Mouse (Mus musculus) spleen, adult 2 months (tissue): ENCODE data around the gene Dnmt3l.

Source experiments
- CTCF ChIP-seq: fragments of 200-500 bp; IDR thresholded peaks from 2 replicates; pipeline ENCODE4 v1.5.1; 2011; ENCODE audit warnings: mild to moderate bottlenecking, inconsistent platforms; ENCODE audit not compliant: insufficient read depth, insufficient read length, insufficient replicate concordance; ENCODE audit errors: extremely low read depth
- POLR2A ChIP-seq: fragments of 200-500 bp; IDR thresholded peaks from 2 replicates; pipeline ENCODE4 v1.6.1; 2011; ENCODE audit warnings: low read depth, low read length, inconsistent platforms

DNA sequence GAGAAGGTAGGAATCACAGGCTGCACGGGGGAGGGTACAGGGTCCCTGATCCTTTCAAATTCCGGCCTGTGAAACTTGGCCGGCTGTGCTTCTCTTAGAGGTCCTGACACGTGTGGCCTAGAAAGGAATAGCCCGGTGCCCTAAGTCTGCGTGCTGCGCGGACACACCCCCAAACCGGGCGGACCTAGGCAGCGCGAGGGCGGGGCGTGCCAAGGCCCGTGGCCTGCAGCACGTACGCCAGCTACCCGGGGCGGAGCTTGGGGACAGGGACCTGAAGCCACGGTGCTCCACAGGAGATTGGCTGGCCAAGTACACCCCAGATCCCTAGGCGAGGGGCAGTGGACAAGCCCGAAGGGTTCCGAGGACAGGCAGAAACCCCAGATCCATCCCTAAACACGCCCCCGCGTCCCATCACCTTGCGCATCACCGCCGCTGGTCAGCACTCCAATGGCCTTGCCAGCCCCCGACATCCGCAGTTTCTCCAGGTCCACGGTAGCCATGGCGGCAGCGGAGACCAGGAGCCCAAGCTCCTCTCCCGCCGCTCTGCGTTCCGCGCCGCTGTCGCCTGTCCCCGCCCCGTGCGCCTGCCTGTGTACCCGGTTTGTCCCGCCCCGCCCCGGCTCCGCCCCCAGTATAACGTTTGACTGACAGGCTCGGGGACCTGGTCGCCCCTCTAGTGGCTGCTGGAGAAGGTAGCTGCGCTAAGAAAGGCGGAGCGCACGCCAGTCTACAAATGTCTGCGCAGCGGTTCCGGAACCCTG, 32.4 kb upstream of the Dnmt3l start:
- TF ChIP-seq CTCF (peak; percentile 65; the same call in 1 of the 2 replicates), POLR2A (peak; percentile 48)
